In genomic region chr1:183803357-183803756, GRCm38 (mm10) we compare ENCODE assay signal across 19 mouse cellular contexts.
A peak's percentile ranks its signal among the peaks of the same experiment; 100 is the strongest.
DNase-seq lines count a peak whose midpoint lies in the region; ATAC-seq and TF ChIP-seq lines count a peak whose summit lies in the region.
"Had no signal": no experiment of that assay in that cellular context is flagged by ENCODE, and none has a peak within 500 bp of the region (broad histone marks: within the 10 kb centered on the region; RNA-seq: fewer than 3 reads in every experiment).

No protein-coding gene starts in this region.

- DNase-seq in heart, adult 18-20 months = peak; percentile 28 to 38
- no peak for DNase-seq in heart, postnatal 4 days
- DNase-seq in c-Kit-positive CD71-negative TER-119-negative erythroid progenitor cells, embryonic 14.5 days (ENCODE audit: low read depth) = peak; percentile 10
- no peak for DNase-seq in embryo, embryonic 11 days
- DNase-seq: adrenal gland, adult 8-10 months; cerebellum, postnatal 25 days; kidney, adult 11 months; liver, postnatal 0 days; thymus, postnatal 4 days had no signal

- no peaks in the 10 kb centered on the region for H3K9me3 ChIP-seq in hindbrain, embryonic 12.5 days (replicated peaks)
- H3K9me3 ChIP-seq: embryonic facial prominence, embryonic 13.5 days; heart, embryonic 13.5 days; megakaryocyte, embryonic 14.5 days; neural tube, embryonic 15.5 days had no signal

- no peak overlapping the region for H3K4me3 ChIP-seq in C2C12 (ENCODE audit: insufficient read depth, poor library complexity, severe bottlenecking)
- H3K4me3 ChIP-seq in myocyte = no peak overlapping the region
- H3K4me3 ChIP-seq in hindbrain, embryonic 12.5 days = no peak overlapping the region
- H3K4me3 ChIP-seq: embryonic facial prominence, embryonic 13.5 days; heart, embryonic 13.5 days; left cerebral cortex, adult 2 months; megakaryocyte, embryonic 14.5 days; neural tube, embryonic 15.5 days had no signal

- H3K36me3 ChIP-seq in C2C12 (ENCODE audit: control insufficient read depth, insufficient read depth) (no peaks in the 10 kb centered on the region), myocyte (ENCODE audit: control insufficient read depth, insufficient read depth) (no peaks in the 10 kb centered on the region)
- no peaks in the 10 kb centered on the region for H3K36me3 ChIP-seq in hindbrain, embryonic 12.5 days
- H3K36me3 ChIP-seq: embryonic facial prominence, embryonic 13.5 days; heart, embryonic 13.5 days; neural tube, embryonic 15.5 days had no signal

- no peak overlapping the region for H3K27ac ChIP-seq in hindbrain, embryonic 12.5 days
- H3K27ac ChIP-seq: embryonic facial prominence, embryonic 13.5 days; heart, embryonic 13.5 days; hindbrain, embryonic 14.5 days; left cerebral cortex, adult 2 months; neural tube, embryonic 15.5 days; stomach, postnatal 0 days had no signal

- TF ChIP-seq POLR2A in myocyte (IDR thresholded peaks at IDR 0.05; ENCODE audit: insufficient read length, low read depth) = no peak

- 92% methylated on average over 5 of the region's 5 CpGs for WGBS in hindbrain, embryonic 12.5 days

- no peaks in the 10 kb centered on the region for H3K27me3 ChIP-seq in C2C12 (ENCODE audit: control insufficient read depth, insufficient read depth, insufficient read length)
- no peaks in the 10 kb centered on the region for H3K27me3 ChIP-seq in myocyte (ENCODE audit: control insufficient read depth, insufficient read depth, insufficient read length)
- no peaks in the 10 kb centered on the region for H3K27me3 ChIP-seq in hindbrain, embryonic 12.5 days
- H3K27me3 ChIP-seq: embryonic facial prominence, embryonic 13.5 days; heart, embryonic 13.5 days; megakaryocyte, embryonic 14.5 days; neural tube, embryonic 15.5 days had no signal

- H3ac ChIP-seq in C2C12 (ENCODE audit: control insufficient read depth, insufficient read length, low read depth) (no peak overlapping the region), myocyte (ENCODE audit: control insufficient read depth, insufficient read length) (no peak overlapping the region)

- H3K9ac ChIP-seq in hindbrain, embryonic 12.5 days = no peak overlapping the region
- H3K9ac ChIP-seq: embryonic facial prominence, embryonic 13.5 days; heart, embryonic 13.5 days; hindbrain, embryonic 14.5 days; liver, postnatal 0 days; neural tube, embryonic 15.5 days had no signal

- peak overlapping the region; percentile 64 for H3K4me2 ChIP-seq in myocyte (ENCODE audit: low read depth)
- no peak overlapping the region for H3K4me2 ChIP-seq in hindbrain, embryonic 12.5 days (replicated peaks)
- H3K4me2 ChIP-seq: embryonic facial prominence, embryonic 13.5 days; heart, embryonic 13.5 days; hindbrain, embryonic 14.5 days; neural tube, embryonic 15.5 days had no signal

- no peaks in the 10 kb centered on the region for H3K79me2 ChIP-seq in C2C12 (ENCODE audit: control insufficient read depth, insufficient read depth)
- H3K79me2 ChIP-seq in myocyte (ENCODE audit: control insufficient read depth, insufficient read depth) = no peaks in the 10 kb centered on the region

- H3K79me3 ChIP-seq in C2C12 (ENCODE audit: low read depth) = no peaks in the 10 kb centered on the region

- no peak for TF ChIP-seq CTCF in C2C12 (IDR thresholded peaks at IDR 0.05; ENCODE audit: control insufficient read depth, insufficient read depth, insufficient read length)

- no peaks in the 10 kb centered on the region for H3K4me1 ChIP-seq in hindbrain, embryonic 12.5 days
- H3K4me1 ChIP-seq: neural tube, embryonic 15.5 days had no signal

- ATAC-seq in hindbrain, embryonic 12.5 days (ENCODE audit: low FRiP score) = no peak
- ATAC-seq: liver, postnatal 0 days had no signal

TF ChIP-seq in C2C12, 6 proteins besides CTCF, POLR2A, EP300 and RAD21:
- TF ChIP-seq MYOG (IDR thresholded peaks at IDR 0.05; ENCODE audit: control insufficient read depth, extremely low read depth, insufficient read length) (no peak), CEBPB (IDR thresholded peaks at IDR 0.05; ENCODE audit: low read depth) (no peak), MYOD1 (IDR thresholded peaks at IDR 0.05; ENCODE audit: control insufficient read depth, insufficient read length, low read depth) (peak; percentile 50), FOSL1 (IDR thresholded peaks at IDR 0.05; ENCODE audit: insufficient read depth, low read length, poor library complexity, severe bottlenecking) (no peak), MAX (IDR thresholded peaks at IDR 0.05) (no peak), USF1 (IDR thresholded peaks at IDR 0.05; ENCODE audit: low read depth) (no peak)

TF ChIP-seq in myocyte, 11 proteins besides CTCF, POLR2A, EP300 and RAD21:
- TF ChIP-seq MYOG (IDR thresholded peaks at IDR 0.05; ENCODE audit: control insufficient read depth in 1 of 3, insufficient read depth in 1 of 3, insufficient read length in 2 of 3, low read depth in 2 of 3) (peak in 2 of 3 experiments; percentile 56 to 74), E2F4 (IDR thresholded peaks at IDR 0.05; ENCODE audit: insufficient read depth) (no peak), CEBPB (IDR thresholded peaks at IDR 0.05; ENCODE audit: insufficient read depth, poor library complexity, severe bottlenecking) (no peak), MYOD1 (IDR thresholded peaks at IDR 0.05; ENCODE audit: control insufficient read depth in 1 of 3, insufficient read length in 2 of 3, low read depth in 2 of 3) (peak in 2 of 3 experiments; percentile 60 to 70)

Comparison
In these comparisons a context has a peak if more than half of its experiments do, and no peak if none do; other contexts are left out.
1. DNase-seq: peak in heart, adult 18-20 months (2 of 2) and c-Kit-positive CD71-negative TER-119-negative erythroid progenitor cells, embryonic 14.5 days (single experiment); none in heart, postnatal 4 days (single experiment) and embryo, embryonic 11 days (single experiment).